Mouse (Mus musculus) hematopoietic stem cell, adult 5-6 weeks (primary cell): Measurements from ENCODE around the gene Mbtps1. TPM values are rescaled to one million over a fixed set of nuclear protein-coding genes. Genes with fewer than 3 reads are reported as not detected.

ENCODE experiments used
- ATAC-seq, 2 experiments: fragments of 125-278 bp in 1 of 2; replicated peaks in 1 of 2; 2 replicates each; pipeline ENCODE4 v1.8.0; 2016 to 2017; ENCODE audit warnings: inconsistent platforms in 2 of 2, mild to moderate bottlenecking in 2 of 2, moderate number of reproducible peaks in 2 of 2, low read depth in 1 of 2, moderate TSS enrichment in 1 of 2; ENCODE audit not compliant: low FRiP score in 2 of 2, poor library complexity in 2 of 2, severe bottlenecking in 2 of 2, insufficient read depth in 1 of 2, low TSS enrichment in 1 of 2
- total RNA-seq: library from RNA; stranded (forward); fragments of 172-1452, 232-1000 nt; gene quantifications from 2 replicates; pipeline ENCODE4 v1.2.3, GENCODE M21; 2017

Gene Mbtps1
- total RNA-seq, 1 experiment from 2014 or later, result 51.2 TPM

- no peak for ATAC-seq
Observed at GRCm38 (mm10) chr8:119463709-119464108, 94.8 kb downstream of the Mbtps1 start.

GRCm38 (mm10) chr8:119461356-119461755, 97.2 kb downstream of the Mbtps1 start:
- no peak for ATAC-seq

GRCm38 (mm10) chr8:119459724-119460123, 98.8 kb downstream of the Mbtps1 start:
- ATAC-seq, result no peak

Other genes with a start within 250 kb of the Mbtps1 start
- gene Hsbp1, start 214.2 kb downstream of the Mbtps1 start, total RNA-seq, result 99.6 and 101 TPM in 2 replicates
- 4.1 and 10.1 TPM in 2 replicates for gene Mlycd, start 163.9 kb downstream of the Mbtps1 start, total RNA-seq
- gene Osgin1, start 124.6 kb downstream of the Mbtps1 start, total RNA-seq, result 7.1 and 8.5 TPM in 2 replicates
- gene Necab2, start 112.0 kb downstream of the Mbtps1 start, total RNA-seq, result not detected in 2 replicates
- not detected in 2 replicates for gene Slc38a8, start 57.0 kb downstream of the Mbtps1 start, total RNA-seq
- 28.0 and 31.6 TPM in 2 replicates for gene Hsdl1, start 16.4 kb upstream of the Mbtps1 start, total RNA-seq
- not detected in 2 replicates for gene Dnaaf1, start 16.5 kb upstream of the Mbtps1 start, total RNA-seq
- 7.9 and 12.7 TPM in 2 replicates for gene Taf1c, start 46.5 kb upstream of the Mbtps1 start, total RNA-seq
- gene Adad2, start 54.0 kb upstream of the Mbtps1 start, total RNA-seq, result not detected in 2 replicates
- gene Kcng4, start 76.9 kb upstream of the Mbtps1 start, total RNA-seq, result not detected in 2 replicates
- not detected in 2 replicates for gene Wfdc1, start 107.6 kb upstream of the Mbtps1 start, total RNA-seq
- gene Atp2c2, start 141.3 kb upstream of the Mbtps1 start, total RNA-seq, result not detected in 2 replicates
- gene Tldc1, start 219.7 kb upstream of the Mbtps1 start, total RNA-seq, result 7.9 and 14.4 TPM in 2 replicates